Mouse (Mus musculus) liver, embryonic 14.5 days (tissue): ENCODE results near the gene Mgat2. TPM values are rescaled to one million over a fixed set of nuclear protein-coding genes. Genes with fewer than 3 reads are reported as not detected.

Experiments used
- ATAC-seq: fragments of 200-750 bp; cut with Nextera tagmentation; 2 replicates; pipeline ENCODE4 v1.8.0; 2017; ENCODE audit warnings: moderate number of reproducible peaks, mild to moderate bottlenecking, moderate library complexity; ENCODE audit not compliant: insufficient read depth
- DNase-seq, 3 experiments: peaks; one replicate each; pipeline ENCODE4 v3.0.0-alpha.2; 2012 to 2013; ENCODE audit warnings: low read depth in 3 of 3, low spot score in 3 of 3
- H3K27ac ChIP-seq: fragments of 300-500 bp; sonication (generic); 2 replicates; pipeline ENCODE4 v1.5.1; 2014; ENCODE audit warnings: moderate library complexity, mild to moderate bottlenecking, control low read depth, inconsistent platforms
- H3K27me3 ChIP-seq: fragments of 300-500 bp; sonication (generic); 2 replicates; pipeline ENCODE4 v1.6.1; 2014; ENCODE audit warnings: mild to moderate bottlenecking, low read length, moderate library complexity; ENCODE audit not compliant: control insufficient read depth, insufficient read depth
- H3K36me3 ChIP-seq: fragments of 300-500 bp; sonication (generic); replicated peaks from 2 replicates; pipeline ENCODE4 v1.6.1; 2014; ENCODE audit warnings: low read depth; ENCODE audit not compliant: control insufficient read depth, insufficient read depth
- H3K4me1 ChIP-seq, 2 experiments: fragments of 200-500 bp in 1 of 2; fragments of 300-500 bp in 1 of 2; sonication (generic) in 1 of 2; replicated peaks; 2 replicates each; pipeline ENCODE4 v1.6.1; 2012 to 2014; ENCODE audit warnings: antibody characterized with exemption in 1 of 2, inconsistent platforms in 1 of 2, low read length in 1 of 2; ENCODE audit not compliant: control insufficient read depth in 2 of 2, insufficient read depth in 2 of 2
- H3K4me2 ChIP-seq: fragments of 300-500 bp; sonication (generic); 2 replicates; pipeline ENCODE4 v1.6.1; 2014; ENCODE audit warnings: low read depth, mild to moderate bottlenecking, control low read depth, moderate library complexity
- H3K4me3 ChIP-seq, 2 experiments: fragments of 200-500 bp in 1 of 2; fragments of 300-500 bp in 1 of 2; sonication (generic) in 1 of 2; 2 replicates each; pipeline ENCODE4 v1.5.1; 2012 to 2014; ENCODE audit warnings: low read depth in 2 of 2, low read length in 2 of 2, mild to moderate bottlenecking in 2 of 2, control low read depth in 1 of 2, inconsistent platforms in 1 of 2, moderate library complexity in 1 of 2; ENCODE audit not compliant: insufficient read depth in 1 of 2
- H3K9ac ChIP-seq: fragments of 300-500 bp; sonication (generic); replicated peaks from 2 replicates; pipeline ENCODE4 v1.6.1; 2014; ENCODE audit warnings: mild to moderate bottlenecking, control low read depth, moderate library complexity
- H3K9me3 ChIP-seq: fragments of 300-500 bp; sonication (generic); 2 replicates; pipeline ENCODE4 v1.6.1; 2016; ENCODE audit warnings: low read length, mixed read lengths; ENCODE audit not compliant: control insufficient read depth
- CTCF ChIP-seq: IDR thresholded peaks from 2 replicates; pipeline ENCODE4 v1.5.1; 2016; ENCODE audit warnings: antibody characterized with exemption, low read depth, control low read depth
- EP300 ChIP-seq: IDR thresholded peaks from 2 replicates; pipeline ENCODE4 v1.6.1; 2016; ENCODE audit warnings: antibody characterized with exemption, low read depth
- WGBS: fragments of 180-500 bp; shearing (Covaris S2); extraction: QIAGEN DNeasy Blood & Tissue Kit; methylation state at CpG from one replicate; pipeline ENCODE4 v1.1.7; 2014; ENCODE audit not compliant: insufficient replicate concordance; 5-methylcytosine and 5-hydroxymethylcytosine counted together
- polyA plus RNA-seq, 2 experiments: library from polyadenylated mRNA; depleted of rRNA in 1 of 2; stranded (reverse) in 1 of 2; unstranded in 1 of 2; fragments of >200 nt; fragmentation: Nextera tagmentation in 1 of 2; extraction: Ambion mirVana in 1 of 2; gene quantifications; 2 replicates each; pipeline versions ENCODE4 v1.2.1 to v1.2.3; 2012 to 2014

The Mgat2 gene
- polyA plus RNA-seq (2012; rRNA removed), result 9.2 and 11.0 TPM in 2 replicates
- 23.3 and 24.1 TPM in 2 replicates for polyA plus RNA-seq (2014; fragmentation: Nextera tagmentation; extraction: Ambion mirVana)

DNA sequence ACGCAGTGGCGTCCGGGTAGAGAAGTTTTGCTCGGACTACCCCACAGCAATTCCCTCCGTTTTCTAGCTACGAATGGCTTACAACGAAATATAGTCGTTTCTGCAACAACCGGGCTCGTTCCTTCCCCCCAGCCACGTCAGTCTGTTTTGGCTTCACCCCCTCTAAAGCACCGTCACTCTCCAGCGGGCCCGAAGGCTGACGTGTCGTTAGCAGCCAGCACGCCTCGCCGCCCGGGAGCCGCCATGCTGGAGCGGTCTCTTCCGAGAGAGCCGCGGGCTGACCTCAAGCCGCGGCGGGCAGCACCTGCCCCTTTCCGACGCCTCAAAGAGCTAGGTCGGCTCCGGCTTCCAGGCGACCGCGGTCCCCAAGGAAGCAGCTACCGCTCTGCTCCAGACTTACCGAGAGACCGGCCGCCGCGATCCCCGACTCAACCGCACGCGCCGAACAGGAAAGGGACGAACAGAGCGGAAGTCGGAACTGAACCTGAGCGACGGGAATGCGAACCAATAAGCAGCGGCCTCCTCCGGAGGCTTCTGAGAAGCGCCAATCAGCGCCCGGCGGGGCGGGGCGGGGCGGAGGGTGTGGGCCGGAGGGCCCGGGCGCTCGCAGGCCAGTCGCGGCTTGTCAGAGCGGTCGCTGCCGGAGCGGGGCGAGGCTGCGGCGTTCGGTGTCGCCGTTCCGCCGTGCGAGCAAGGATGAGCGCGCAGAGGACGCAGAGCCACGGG, at the start of gene Mgat2, which contains the start of gene Rpl36al:
Gene Mgat2, plus strand, starts transcription at position 575 of the 726 bp plus-strand sequence.
Gene Rpl36al, minus strand, starts transcription at position 501 of the 726 bp plus-strand sequence.
- Histone ChIP-seq H3K4me2 (peak within 1 kb of the TSS; percentile 90), H3K9me3 (no peaks in the 10 kb centered on the region), H3K4me3 (peak within 1 kb of the TSS; percentile 81 to 85), H3K4me1 (peaks cover 13 to 15% of the 10 kb centered on the region in 2 experiments), H3K27ac (peak within 1 kb of the TSS; percentile 80), H3K36me3 (peaks cover 9% of the 10 kb centered on the region), H3K27me3 (no peaks in the 10 kb centered on the region), H3K9ac (peak within 1 kb of the TSS; percentile 89)
- ATAC-seq, result peak; percentile 97
- peak; percentile 96 to 98 (median 98) for DNase-seq
- WGBS, result under 1% methylated on average over 84 of the region's 84 CpGs
- TF ChIP-seq EP300 (0 out of 2 replicates have a peak, but pooled peaks have one; percentile 26), CTCF (no peak)

DNA sequence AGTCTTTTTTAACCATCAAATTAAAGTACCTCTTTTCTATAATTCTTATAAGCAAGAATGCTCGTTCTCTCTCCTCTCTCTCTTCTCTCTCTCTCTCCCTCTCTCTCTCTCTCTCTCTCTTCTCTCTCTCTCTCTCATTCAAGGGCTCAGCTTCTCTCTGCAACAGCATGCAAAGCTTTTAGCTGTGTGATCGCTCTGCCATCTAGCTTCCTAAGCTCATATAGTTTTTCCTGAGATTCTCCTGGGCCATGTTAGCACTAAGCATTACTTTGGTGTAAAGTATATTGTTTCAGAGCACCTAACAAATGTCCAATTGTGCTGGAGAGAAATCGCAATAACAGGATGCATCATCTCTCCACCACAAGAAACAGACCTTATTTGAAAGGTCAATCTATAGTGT, 44.8 kb upstream of the Mgat2 start:
- no peak for TF ChIP-seq EP300
- no peak for TF ChIP-seq CTCF
- Histone ChIP-seq H3K36me3 (no peaks in the 10 kb centered on the region), H3K9ac (no peak overlapping the region), H3K4me3 (no peak overlapping the region), H3K27ac (no peak overlapping the region), H3K4me1 (no peaks in the 10 kb centered on the region), H3K9me3 (no peaks in the 10 kb centered on the region), H3K27me3 (no peaks in the 10 kb centered on the region), H3K4me2 (no peak overlapping the region)
- 55% methylated on average over 3 of the region's 3 CpGs for WGBS
- ATAC-seq (no peak), DNase-seq (no peak)

DNA sequence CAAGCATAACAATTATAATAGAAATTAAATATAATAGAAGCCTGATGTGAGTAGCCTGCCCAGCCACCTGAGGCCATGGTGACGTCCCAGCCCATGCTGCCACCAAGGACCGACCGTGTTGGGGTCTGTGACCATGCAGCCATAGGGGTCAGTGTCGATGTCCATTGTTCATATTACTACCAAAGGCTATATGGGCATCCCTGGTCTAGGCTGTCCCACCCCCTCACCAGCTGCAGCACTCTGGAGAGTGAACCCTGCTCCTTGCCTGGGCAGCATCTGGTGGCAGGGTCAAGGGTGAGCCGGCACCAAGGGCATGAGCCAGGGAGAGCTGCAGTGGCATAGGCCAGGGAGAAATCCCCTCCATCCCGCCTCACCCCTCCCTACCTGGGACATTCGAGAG, 44.1 kb upstream of the Mgat2 start:
- Histone ChIP-seq H3K4me1 (no peaks in the 10 kb centered on the region), H3K9ac (no peak overlapping the region), H3K27ac (no peak overlapping the region), H3K9me3 (no peaks in the 10 kb centered on the region), H3K27me3 (no peaks in the 10 kb centered on the region), H3K4me2 (no peak overlapping the region), H3K4me3 (no peak overlapping the region), H3K36me3 (no peaks in the 10 kb centered on the region)
- DNase-seq (no peak), ATAC-seq (no peak)
- 60% methylated on average over 7 of the region's 7 CpGs for WGBS
- TF ChIP-seq CTCF, result no peak
- no peak for TF ChIP-seq EP300

DNA sequence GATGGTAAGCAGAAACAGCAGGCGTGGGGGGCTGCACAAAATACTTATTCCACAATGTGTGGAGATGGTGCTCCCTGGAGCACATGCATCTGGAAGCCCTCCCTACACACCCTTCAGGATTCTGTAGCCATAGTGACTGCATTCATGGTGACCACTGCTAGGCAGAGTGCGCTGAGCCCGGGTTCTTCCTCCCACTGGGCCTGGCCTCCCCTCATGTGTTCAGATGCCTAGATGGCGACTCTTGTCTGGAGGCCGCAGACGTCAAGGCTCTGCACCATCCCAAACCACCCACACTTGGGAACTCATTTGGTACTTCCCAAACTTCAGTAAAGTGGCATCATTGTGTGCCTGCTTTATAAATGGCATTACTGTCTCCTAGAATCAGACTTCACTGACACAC, 40.5 kb upstream of the Mgat2 start:
- Histone ChIP-seq H3K36me3 (no peaks in the 10 kb centered on the region), H3K9me3 (no peaks in the 10 kb centered on the region), H3K4me1 (no peaks in the 10 kb centered on the region), H3K4me3 (no peak overlapping the region), H3K9ac (no peak overlapping the region), H3K27ac (no peak overlapping the region), H3K27me3 (no peaks in the 10 kb centered on the region), H3K4me2 (no peak overlapping the region)
- DNase-seq (no peak), ATAC-seq (no peak)
- TF ChIP-seq CTCF (no peak), EP300 (no peak)
- 61% methylated on average over 6 of the region's 6 CpGs for WGBS

DNA sequence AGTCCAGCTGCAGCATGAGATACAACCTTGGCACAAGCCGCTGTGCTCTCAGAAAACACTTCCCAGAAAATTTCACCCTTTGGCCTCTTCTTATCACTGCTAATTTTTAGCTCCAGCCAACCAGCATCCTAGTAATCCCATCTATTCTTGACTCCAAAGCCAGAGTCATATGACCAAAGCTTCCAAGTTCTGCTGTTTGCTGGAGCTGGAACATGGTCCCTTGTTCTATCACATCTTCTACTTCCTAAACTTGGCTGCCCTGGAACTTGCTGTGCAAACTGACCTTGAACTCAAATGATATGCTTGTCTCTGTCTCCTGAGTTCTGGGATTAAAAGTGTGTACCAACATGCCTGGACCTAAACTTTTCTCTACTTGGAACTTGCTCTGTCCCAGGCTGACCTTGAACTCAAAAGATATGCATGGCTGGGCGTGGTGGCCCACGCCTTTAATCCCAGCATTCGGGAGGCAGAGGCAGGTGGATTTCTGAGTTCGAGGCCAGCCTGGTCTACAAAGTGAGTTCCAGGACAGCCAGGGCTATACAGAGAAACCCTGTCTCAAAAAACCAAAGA, 36.7 kb upstream of the Mgat2 start:
- TF ChIP-seq CTCF (no peak), EP300 (no peak)
- no peak for DNase-seq
- Histone ChIP-seq H3K36me3 (no peaks in the 10 kb centered on the region), H3K9ac (no peak overlapping the region), H3K27ac (no peak overlapping the region), H3K27me3 (no peaks in the 10 kb centered on the region; the same call in 1 of the 2 replicates), H3K4me3 (no peak overlapping the region), H3K4me2 (no peak overlapping the region), H3K9me3 (no peaks in the 10 kb centered on the region), H3K4me1 (no peaks in the 10 kb centered on the region)
- 78% methylated on average over 5 of the region's 5 CpGs for WGBS
- no peak for ATAC-seq
